Mouse (Mus musculus) thymus, adult 2 months (tissue): Measurements from ENCODE around the gene Nelfb. TPM values are rescaled to one million over a fixed set of nuclear protein-coding genes. Genes with fewer than 3 reads are reported as not detected.
A peak's percentile ranks its signal among the peaks of the same experiment; 100 is the strongest.

Experiments used
- DNase-seq: peaks from one replicate; pipeline ENCODE4 v3.0.0; 2021
- H3K27ac ChIP-seq: fragments of 200-500 bp; 2 replicates; pipeline ENCODE4 v1.5.1; 2012; ENCODE audit warnings: low read length, control low read depth; ENCODE audit not compliant: control insufficient read depth, insufficient read depth
- H3K27me3 ChIP-seq: fragments of 200-500 bp; 2 replicates; pipeline ENCODE4 v1.6.1; 2012; ENCODE audit warnings: mild to moderate bottlenecking, low read length, moderate library complexity, mixed read lengths; ENCODE audit not compliant: control insufficient read depth, insufficient read depth
- H3K36me3 ChIP-seq: fragments of 200-500 bp; 2 replicates; pipeline ENCODE4 v1.6.1; 2012; ENCODE audit warnings: mild to moderate bottlenecking, low read length, moderate library complexity; ENCODE audit not compliant: control insufficient read depth, insufficient read depth
- H3K4me1 ChIP-seq: fragments of 200-500 bp; replicated peaks from 2 replicates; pipeline ENCODE4 v1.6.1; 2012; ENCODE audit warnings: low read length; ENCODE audit not compliant: control insufficient read depth, insufficient read depth
- H3K4me3 ChIP-seq: fragments of 200-500 bp; 2 replicates; pipeline ENCODE4 v1.5.1; 2012; ENCODE audit warnings: mild to moderate bottlenecking, low read length, control low read depth, moderate library complexity; ENCODE audit not compliant: control insufficient read depth, insufficient read depth
- CTCF ChIP-seq: fragments of 200-500 bp; IDR thresholded peaks from 2 replicates; pipeline ENCODE4 v1.5.1; 2012; ENCODE audit warnings: mild to moderate bottlenecking, control low read depth, low read length, moderate library complexity, borderline replicate concordance; ENCODE audit not compliant: control insufficient read depth, poor library complexity, insufficient read depth; ENCODE audit errors: extremely low read depth
- POLR2A ChIP-seq: fragments of 200-500 bp; IDR thresholded peaks from 2 replicates; pipeline ENCODE4 v1.6.1; 2012; ENCODE audit warnings: mild to moderate bottlenecking, low read length, control low read depth, moderate library complexity; ENCODE audit not compliant: control insufficient read depth, poor library complexity, insufficient read depth; ENCODE audit errors: extremely low read depth
- WGBS: fragments of 180-500 bp; shearing (Covaris S2); methylation state at CpG from one replicate; pipeline ENCODE4 v1.1.7; 2018; 5-methylcytosine and 5-hydroxymethylcytosine counted together
- polyA plus RNA-seq: library from polyadenylated mRNA; depleted of rRNA; stranded (reverse); fragments of >200 nt; gene quantifications from 2 replicates; pipeline ENCODE4 v1.2.3, GENCODE M21; 2012

The Nelfb gene
- polyA plus RNA-seq, 1 experiment: 115 TPM

DNA sequence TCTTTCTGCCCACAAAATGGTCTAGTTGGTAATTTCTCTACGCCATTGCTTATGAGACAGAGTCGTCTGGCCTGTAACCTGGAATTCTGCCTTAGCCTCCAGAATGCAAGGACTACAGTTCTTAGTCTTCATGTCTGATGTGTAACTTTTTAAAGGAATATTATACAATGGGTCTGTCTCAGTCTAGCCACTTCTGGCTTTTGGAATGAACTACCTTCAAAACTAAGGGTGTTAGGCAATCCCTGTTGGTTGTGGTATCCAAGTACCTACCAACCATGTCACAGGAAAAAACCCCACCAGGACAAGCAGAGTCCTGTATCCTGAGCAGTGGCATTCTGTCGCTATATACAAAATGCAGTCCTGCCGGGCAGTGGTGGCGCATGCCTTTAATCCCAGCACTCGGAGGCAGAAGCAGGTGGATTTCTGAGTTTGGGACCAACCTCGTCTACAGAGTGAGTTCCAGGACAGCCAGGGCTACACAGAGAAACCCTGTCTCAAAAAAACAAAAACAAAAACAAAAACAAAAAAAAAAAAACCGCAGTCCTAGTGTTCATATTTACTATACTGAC is 14.6 kb upstream of the Nelfb start:
- no peak for DNase-seq
- 93% methylated on average over 8 of the region's 8 CpGs for WGBS
- Histone ChIP-seq H3K4me1 (peaks cover 14% of the 10 kb centered on the region), H3K27ac (no peak overlapping the region; the same call in 1 of the 2 replicates), H3K27me3 (no peaks in the 10 kb centered on the region), H3K36me3 (0 out of 2 replicates have a peak, but pooled peaks cover 3% of the 10 kb centered on the region), H3K4me3 (no peak overlapping the region)
- no peak for TF ChIP-seq CTCF
- no peak for TF ChIP-seq POLR2A

DNA sequence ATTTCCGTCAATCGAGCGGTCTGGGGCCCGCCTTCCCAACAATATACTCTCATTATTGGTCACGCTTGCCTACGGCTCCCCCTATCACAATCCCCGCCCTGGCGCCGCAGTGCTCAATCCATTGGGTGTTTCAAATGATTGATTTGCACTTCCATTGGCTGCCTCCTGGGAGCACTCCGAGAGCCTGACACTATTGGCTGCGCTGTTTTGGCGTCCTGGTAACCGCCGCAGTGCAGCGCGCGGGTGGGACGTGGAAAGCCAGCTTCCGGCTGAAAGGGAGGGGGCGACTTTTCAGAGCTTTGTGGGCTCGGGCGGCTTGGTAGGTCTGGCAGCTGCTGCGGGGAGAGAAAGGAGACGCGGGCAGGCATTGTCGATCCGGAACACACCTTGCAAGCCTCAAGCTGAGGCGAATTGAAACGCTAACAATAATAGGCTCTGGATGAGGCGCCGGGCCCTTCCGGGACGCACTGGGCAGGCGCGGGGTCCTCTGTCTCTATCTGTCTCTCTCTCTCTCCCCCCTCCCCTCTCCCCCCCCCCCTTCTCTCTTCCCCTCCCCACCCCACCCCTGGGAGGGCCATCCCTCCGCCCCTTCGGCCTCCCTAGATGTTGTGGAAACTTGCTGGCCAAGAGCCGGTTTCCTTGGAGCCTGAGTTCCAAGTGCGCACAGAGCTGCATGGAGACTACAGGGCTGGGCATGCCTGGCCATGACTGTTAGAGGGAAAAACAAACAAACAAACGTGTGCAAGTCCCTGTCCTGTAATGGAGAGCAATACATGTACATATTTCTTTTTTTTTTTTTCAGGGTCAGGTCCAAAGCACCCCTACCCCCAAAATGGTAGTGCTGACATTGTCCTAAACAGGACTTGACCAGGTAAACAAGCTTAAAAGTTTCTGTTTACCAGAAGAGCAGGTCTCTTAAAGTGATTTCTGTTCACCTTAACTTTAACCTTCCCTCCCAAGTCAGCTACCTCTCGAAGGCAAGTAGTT is 13.8 kb upstream of the Nelfb start:
- H3K27ac ChIP-seq: peak overlapping the region; percentile 84
- H3K4me1 ChIP-seq: peaks cover 14% of the 10 kb centered on the region
- 0 out of 2 replicates have a peak, but pooled peaks cover 3% of the 10 kb centered on the region for H3K36me3 ChIP-seq
- 2% methylated on average over 41 of the region's 41 CpGs for WGBS
- no peaks in the 10 kb centered on the region for H3K27me3 ChIP-seq
- peak overlapping the region; percentile 54 for H3K4me3 ChIP-seq
- TF ChIP-seq POLR2A (0 out of 2 replicates have a peak, but pooled peaks have one; percentile 75), CTCF (no peak)
- peak; percentile 97 for DNase-seq

DNA sequence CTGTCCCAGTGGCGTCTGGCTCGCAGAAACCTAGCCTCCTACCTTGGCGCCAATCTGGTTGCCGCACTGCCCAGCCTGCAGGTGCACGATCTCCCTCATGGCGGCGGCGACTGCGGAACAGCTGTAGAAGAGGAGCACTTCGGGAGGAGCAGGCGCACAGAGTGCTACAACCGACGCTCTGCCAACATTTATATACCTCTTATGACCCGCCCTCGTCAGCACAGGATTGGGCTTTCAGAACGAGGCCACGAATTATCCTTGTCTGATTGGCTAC is 13.1 kb upstream of the Nelfb start, which contains the start of gene Tubb4b:
TSS of gene Tubb4b (minus strand) at position 211 of the 274 bp plus-strand sequence.
- Histone ChIP-seq H3K27ac (peak within 1 kb of the TSS; percentile 84), H3K4me3 (peak within 1 kb of the TSS; percentile 64), H3K36me3 (0 out of 2 replicates have a peak, but pooled peaks cover 3% of the 10 kb centered on the region), H3K27me3 (no peaks in the 10 kb centered on the region), H3K4me1 (peaks cover 14% of the 10 kb centered on the region)
- no peak for TF ChIP-seq CTCF
- TF ChIP-seq POLR2A: peak; percentile 97
- WGBS: 1% methylated on average over 17 of the region's 17 CpGs
- DNase-seq: no peak

DNA sequence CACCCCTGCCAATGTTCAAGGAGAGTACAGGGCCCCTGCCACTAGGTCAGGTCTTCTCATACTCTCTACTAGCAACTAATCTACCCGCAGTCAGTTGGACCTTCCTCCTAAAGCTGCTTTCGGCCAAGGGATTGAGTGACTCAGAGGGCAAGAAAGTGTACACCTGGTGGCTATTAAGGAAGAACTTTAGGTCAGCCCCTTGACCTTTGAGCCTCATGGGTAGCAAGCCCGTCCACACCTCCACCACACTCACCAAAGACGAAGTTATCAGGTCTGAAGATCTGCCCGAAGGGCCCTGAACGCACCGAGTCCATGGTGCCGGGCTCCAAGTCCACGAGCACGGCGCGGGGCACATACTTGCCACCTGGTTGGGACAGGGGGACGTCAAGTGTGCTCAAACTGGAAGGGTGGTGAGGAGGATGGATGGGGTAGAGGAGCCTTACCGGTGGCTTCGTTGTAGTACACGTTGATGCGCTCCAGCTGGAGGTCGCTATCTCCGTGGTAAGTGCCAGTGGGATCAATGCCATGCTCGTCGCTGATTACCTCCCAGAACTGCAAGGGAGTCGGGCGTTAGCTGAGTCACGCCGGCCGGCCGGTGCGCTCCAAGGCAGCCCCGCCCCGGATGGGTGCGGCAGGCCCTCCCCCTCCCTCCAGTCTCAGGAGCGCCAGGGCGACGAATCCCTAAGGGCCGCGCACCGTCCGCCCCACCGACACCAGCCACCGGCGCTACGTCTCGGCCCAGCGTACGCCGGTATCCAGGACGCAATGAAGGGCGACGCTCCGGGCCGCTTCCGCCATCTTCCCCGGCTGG is 12.6 kb upstream of the Nelfb start:
- peaks cover 11% of the 10 kb centered on the region for H3K4me1 ChIP-seq
- peak overlapping the region; percentile 68 for H3K27ac ChIP-seq
- WGBS: 1% methylated on average over 53 of the region's 53 CpGs
- peak overlapping the region; percentile 64 for H3K4me3 ChIP-seq
- TF ChIP-seq POLR2A (no peak), CTCF (no peak)
- DNase-seq: peak; percentile 82
- 0 out of 2 replicates have a peak, but pooled peaks cover 3% of the 10 kb centered on the region for H3K36me3 ChIP-seq
- H3K27me3 ChIP-seq: no peaks in the 10 kb centered on the region

DNA sequence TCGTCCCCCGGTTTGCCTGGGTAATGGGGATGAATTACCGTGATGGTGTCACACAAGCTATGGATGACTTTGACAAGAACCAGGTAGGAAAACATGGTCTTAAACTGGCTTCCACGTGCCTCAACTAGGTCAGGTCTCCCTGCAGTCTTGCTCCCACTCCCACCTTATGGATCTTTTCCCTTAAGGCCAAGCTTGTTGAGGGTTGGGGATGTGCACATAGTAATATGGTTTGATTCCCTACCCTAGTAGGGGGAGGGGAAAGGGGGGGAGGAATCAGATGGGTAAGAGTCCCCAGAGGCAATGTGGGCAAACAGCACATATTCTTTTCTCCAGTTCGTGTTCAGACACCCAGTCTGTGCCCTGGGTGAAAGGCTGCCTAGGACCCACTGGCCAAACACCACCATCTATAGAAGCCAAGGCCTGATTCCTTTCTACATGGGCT is 10.1 kb upstream of the Nelfb start:
- H3K27ac ChIP-seq: no peak overlapping the region
- peaks cover 9% of the 10 kb centered on the region for H3K4me1 ChIP-seq
- no peak overlapping the region for H3K4me3 ChIP-seq
- H3K27me3 ChIP-seq: no peaks in the 10 kb centered on the region
- 0 out of 2 replicates have a peak, but pooled peaks cover 3% of the 10 kb centered on the region for H3K36me3 ChIP-seq
- no peak for TF ChIP-seq POLR2A
- TF ChIP-seq CTCF: no peak
- WGBS: 92% methylated on average over 5 of the region's 5 CpGs
- no peak for DNase-seq

DNA sequence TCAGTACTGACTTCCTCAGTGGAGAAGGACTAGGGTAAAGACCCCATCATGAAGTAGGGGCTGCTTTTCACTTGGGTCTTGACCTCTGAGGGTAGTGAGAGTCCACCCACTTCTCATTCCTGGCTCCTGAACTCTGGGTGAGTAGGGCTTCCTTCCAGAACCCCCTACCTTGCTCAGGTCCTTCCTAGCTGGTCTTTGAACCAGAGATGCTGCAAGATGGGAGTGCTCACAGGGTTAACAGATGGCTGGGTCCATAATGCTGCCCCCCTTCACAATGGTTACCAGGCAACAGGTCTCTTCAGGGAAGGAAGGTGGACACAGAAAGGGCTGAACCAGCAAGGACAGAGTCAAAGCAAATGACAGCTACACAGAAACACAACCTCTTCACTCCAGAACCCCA is 7.2 kb upstream of the Nelfb start, which contains the start of gene Fam166a:
TSS of gene Fam166a (plus strand) at position 301 of the 400 bp plus-strand sequence.
- no peak for DNase-seq
- TF ChIP-seq POLR2A (no peak), CTCF (no peak)
- peaks cover 4% of the 10 kb centered on the region for H3K4me1 ChIP-seq
- H3K4me3 ChIP-seq: no peak within 1 kb of the TSS
- 0 out of 2 replicates have a peak, but pooled peaks cover 3% of the 10 kb centered on the region for H3K36me3 ChIP-seq
- no peaks in the 10 kb centered on the region for H3K27me3 ChIP-seq
- H3K27ac ChIP-seq: no peak within 1 kb of the TSS
